In genomic region chr4:132273166-132273565, GRCm38 (mm10) we compare ENCODE assay signal across 8 mouse cellular contexts. TPM values are rescaled to one million over a fixed set of nuclear protein-coding genes. Genes with fewer than 3 reads are reported as not detected.
A peak's percentile ranks its signal among the peaks of the same experiment; 100 is the strongest.
DNase-seq lines count a peak whose midpoint lies in the region; ATAC-seq and TF ChIP-seq lines count a peak whose summit lies in the region.

No protein-coding gene starts in this region.

- no peak overlapping the region for H3K27ac ChIP-seq in heart, embryonic 15.5 days
- H3K27ac ChIP-seq in embryonic facial prominence, embryonic 15.5 days (replicated peaks) = no peak overlapping the region
- H3K27ac ChIP-seq in limb, embryonic 13.5 days = no peak overlapping the region

- H3K4me2 ChIP-seq in heart, embryonic 15.5 days = peak overlapping the region; percentile 87
- H3K4me2 ChIP-seq in embryonic facial prominence, embryonic 15.5 days (replicated peaks) = peak overlapping the region; percentile 85
- H3K4me2 ChIP-seq in limb, embryonic 13.5 days (replicated peaks) = peak overlapping the region; percentile 90

- no peaks in the 10 kb centered on the region for H3K9me3 ChIP-seq in heart, embryonic 15.5 days (replicated peaks)
- H3K9me3 ChIP-seq in E14TG2a.4 (ENCODE audit: low read length) = no peaks in the 10 kb centered on the region
- no peaks in the 10 kb centered on the region for H3K9me3 ChIP-seq in embryonic facial prominence, embryonic 15.5 days (replicated peaks)
- no peaks in the 10 kb centered on the region for H3K9me3 ChIP-seq in limb, embryonic 13.5 days

- no peaks in the 10 kb centered on the region for H3K27me3 ChIP-seq in heart, embryonic 15.5 days
- H3K27me3 ChIP-seq in E14TG2a.4 (ENCODE audit: insufficient read depth, low read length) = no peaks in the 10 kb centered on the region
- no peaks in the 10 kb centered on the region for H3K27me3 ChIP-seq in embryonic facial prominence, embryonic 15.5 days
- H3K27me3 ChIP-seq in limb, embryonic 13.5 days = no peaks in the 10 kb centered on the region

- H3K4me3 ChIP-seq in heart, embryonic 15.5 days = peak overlapping the region; percentile 79
- H3K4me3 ChIP-seq in E14TG2a.4 (replicated peaks; ENCODE audit: low read length) = peak overlapping the region; percentile 97
- H3K4me3 ChIP-seq in embryonic facial prominence, embryonic 15.5 days (replicated peaks) = peak overlapping the region; percentile 64
- H3K4me3 ChIP-seq in limb, embryonic 13.5 days = peak overlapping the region; percentile 79

- H3K36me3 ChIP-seq in heart, embryonic 15.5 days = no peaks in the 10 kb centered on the region
- H3K36me3 ChIP-seq in E14TG2a.4 (ENCODE audit: insufficient read depth, low read length) = peaks cover 9% of the 10 kb centered on the region
- H3K36me3 ChIP-seq in embryonic facial prominence, embryonic 15.5 days = no peaks in the 10 kb centered on the region
- H3K36me3 ChIP-seq in limb, embryonic 13.5 days = no peaks in the 10 kb centered on the region

- no peak for TF ChIP-seq CTCF in E14TG2a.4 (conservative IDR thresholded peaks at IDR 0.05; ENCODE audit: low read length)

- WGBS in heart, embryonic 15.5 days = 43% methylated on average over 2 of the region's 2 CpGs
- 59% methylated on average over 2 of the region's 2 CpGs for WGBS in embryonic facial prominence, embryonic 15.5 days
- WGBS in limb, embryonic 13.5 days = 72% methylated on average over 2 of the region's 2 CpGs

- ATAC-seq in heart, embryonic 15.5 days (replicated peaks; ENCODE audit: insufficient number of reproducible peaks, insufficient read depth, low FRiP score, low read depth) = no peak
- ATAC-seq in embryonic facial prominence, embryonic 15.5 days (ENCODE audit: insufficient number of reproducible peaks, low FRiP score, low TSS enrichment, low read depth) = no peak
- no peak for ATAC-seq in limb, embryonic 13.5 days (ENCODE audit: low FRiP score, low read depth)

- no peak overlapping the region for H3K9ac ChIP-seq in heart, embryonic 15.5 days
- H3K9ac ChIP-seq in embryonic facial prominence, embryonic 15.5 days = no peak overlapping the region
- H3K9ac ChIP-seq in limb, embryonic 13.5 days = peak overlapping the region; percentile 92; the same call in 1 of the 2 replicates

- DNase-seq in heart, adult 8-10 months (ENCODE audit: low spot score) = no peak
- DNase-seq in spleen, postnatal 36 days (ENCODE audit: low spot score in 2 of 2) = no peak
- no peak for DNase-seq in ovary, adult 18-20 months (ENCODE audit: low spot score)
- no peak for DNase-seq in Muller cell, postnatal 12 days (ENCODE audit: inconsistent ontology term)

- peaks cover 23% of the 10 kb centered on the region for H3K4me1 ChIP-seq in heart, embryonic 15.5 days (replicated peaks)
- peaks cover 37% of the 10 kb centered on the region for H3K4me1 ChIP-seq in E14TG2a.4 (replicated peaks; ENCODE audit: low read depth, low read length)
- peaks cover 20% of the 10 kb centered on the region for H3K4me1 ChIP-seq in embryonic facial prominence, embryonic 15.5 days
- H3K4me1 ChIP-seq in limb, embryonic 13.5 days = peaks cover 11% of the 10 kb centered on the region

RNA-seq across cellular contexts. Expression of gene Taf12, which starts 1.0 kb away (rescaled TPM):
- 28.5 and 33.7 TPM in 2 replicates for polyA plus RNA-seq in heart, embryonic 15.5 days (2015; fragmentation: Nextera tagmentation; extraction: Ambion mirVana)
- 10 to 100 TPM; 29.4 to 35.8 (median 33.0) TPM for total RNA-seq in heart, adult 8-10 months (2022)
- 44.4 and 48.8 TPM in 2 replicates for polyA plus RNA-seq in embryonic facial prominence, embryonic 15.5 days (2015; fragmentation: Nextera tagmentation; extraction: Ambion mirVana)
- 50.6 and 55.6 TPM in 2 replicates for polyA plus RNA-seq in limb, embryonic 13.5 days (2015; fragmentation: Nextera tagmentation; extraction: Ambion mirVana)

RNA-seq across cellular contexts. Expression of gene Gmeb1, which starts 11.8 kb away (rescaled TPM):
- 23.3 and 28.0 TPM in 2 replicates for polyA plus RNA-seq in heart, embryonic 15.5 days (2015; fragmentation: Nextera tagmentation; extraction: Ambion mirVana)
- 10 to 100 TPM in 1 of 4 experiments, 1 to 10 TPM in 3; 8.6 to 11.5 (median 9.1) TPM for total RNA-seq in heart, adult 8-10 months (2022)
- 37.5 and 37.8 TPM in 2 replicates for polyA plus RNA-seq in embryonic facial prominence, embryonic 15.5 days (2015; fragmentation: Nextera tagmentation; extraction: Ambion mirVana)
- polyA plus RNA-seq in limb, embryonic 13.5 days (2015; fragmentation: Nextera tagmentation; extraction: Ambion mirVana) = 42.1 and 45.3 TPM in 2 replicates

RNA-seq across cellular contexts. Expression of gene Rab42, which starts 30.0 kb away (rescaled TPM):
- polyA plus RNA-seq in heart, embryonic 15.5 days (2015; fragmentation: Nextera tagmentation; extraction: Ambion mirVana) = 1.5 and 2.0 TPM in 2 replicates
- total RNA-seq in heart, adult 8-10 months (2022) = 1 to 10 TPM in 2 of 4 experiments, under 1 TPM in 1, not detected in 1; 0.59 to 2.6 (median 1.7) TPM
- 2.4 and 3.4 TPM in 2 replicates for polyA plus RNA-seq in embryonic facial prominence, embryonic 15.5 days (2015; fragmentation: Nextera tagmentation; extraction: Ambion mirVana)
- 1.7 and 1.9 TPM in 2 replicates for polyA plus RNA-seq in limb, embryonic 13.5 days (2015; fragmentation: Nextera tagmentation; extraction: Ambion mirVana)

RNA-seq across cellular contexts. Expression of gene Trnau1ap, which starts 56.2 kb away (rescaled TPM):
- 63.4 and 71.3 TPM in 2 replicates for polyA plus RNA-seq in heart, embryonic 15.5 days (2015; fragmentation: Nextera tagmentation; extraction: Ambion mirVana)
- 10 to 100 TPM; 21.2 to 29.1 (median 23.6) TPM for total RNA-seq in heart, adult 8-10 months (2022)
- 74.1 and 75.7 TPM in 2 replicates for polyA plus RNA-seq in embryonic facial prominence, embryonic 15.5 days (2015; fragmentation: Nextera tagmentation; extraction: Ambion mirVana)
- 81.2 and 82.4 TPM in 2 replicates for polyA plus RNA-seq in limb, embryonic 13.5 days (2015; fragmentation: Nextera tagmentation; extraction: Ambion mirVana)
